Mouse (Mus musculus): ENCODE results near the gene 4931422A03Rik. TPM values are rescaled to one million over a fixed set of nuclear protein-coding genes. Genes with fewer than 3 reads are reported as not detected.

The 4931422A03Rik gene
- polyA plus RNA-seq, 1 experiment from 2014 or later: 2.3 TPM

DNA sequence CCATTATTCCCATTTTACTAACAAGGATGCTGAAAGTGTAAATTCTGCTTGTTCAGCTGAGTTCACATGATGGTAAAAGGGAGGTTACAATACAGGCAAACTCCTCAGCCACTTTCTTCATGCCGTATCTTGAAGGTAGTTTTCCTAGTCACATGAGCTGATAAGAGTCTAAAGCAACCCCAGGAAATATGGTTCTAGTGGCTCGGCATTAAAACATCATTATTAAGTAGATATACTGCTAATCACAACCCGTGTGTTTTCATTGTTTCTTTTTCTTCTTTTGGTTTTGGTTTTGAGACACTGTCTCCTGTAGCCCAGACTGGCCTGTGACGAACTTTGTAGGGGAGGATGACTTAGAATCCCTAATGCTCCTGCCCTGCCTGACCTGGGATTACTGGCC, 60.0 kb downstream of the 4931422A03Rik start:
- Histone ChIP-seq H3K36me3 (ENCODE audit: control insufficient read depth, insufficient read depth, low read length) (no peaks in the 10 kb centered on the region), H3K4me2 (ENCODE audit: low read length) (no peak overlapping the region)

DNA sequence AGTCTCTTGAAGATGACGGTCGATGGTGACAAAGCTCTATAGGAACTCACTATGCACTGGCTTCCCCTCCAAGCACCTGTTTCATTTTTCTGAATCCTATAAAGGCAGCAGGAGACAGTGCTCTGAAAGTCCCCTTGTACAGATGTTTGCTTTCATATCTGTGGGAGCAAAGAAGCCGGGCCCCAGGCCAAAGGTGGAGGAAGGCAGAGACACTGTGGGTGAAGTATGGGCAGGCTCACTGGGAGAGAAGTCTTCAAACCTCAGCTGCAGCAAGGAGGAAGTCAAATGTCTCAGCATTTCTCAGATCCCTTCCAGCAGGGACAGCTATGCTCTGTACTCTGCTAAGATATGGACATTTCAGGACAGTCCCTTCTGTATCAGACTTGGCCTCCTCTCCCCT, 62.8 kb downstream of the 4931422A03Rik start:
- H3K4me2 ChIP-seq (ENCODE audit: low read length): no peak overlapping the region
- H3K36me3 ChIP-seq (ENCODE audit: control insufficient read depth, insufficient read depth, low read length): no peaks in the 10 kb centered on the region
- no peak overlapping the region for H3K9ac ChIP-seq (ENCODE audit: low read depth, low read length)
- H3K27ac ChIP-seq (ENCODE audit: low read depth, low read length): no peak overlapping the region
- 92% methylated on average over 3 of the region's 3 CpGs for WGBS
- H3K9me3 ChIP-seq (ENCODE audit: control insufficient read depth, low read length): no peaks in the 10 kb centered on the region
- H3K4me1 ChIP-seq (ENCODE audit: control insufficient read depth, insufficient read depth, low read depth, low read length): peaks cover 7% of the 10 kb centered on the region
- ATAC-seq: no peak
- no peaks in the 10 kb centered on the region; the same call in 1 of the 2 replicates for H3K27me3 ChIP-seq (replicated peaks; ENCODE audit: control insufficient read depth, insufficient read depth, low read length)
- no peak overlapping the region for H3K4me3 ChIP-seq (ENCODE audit: low read length)

More for the DNA sequence above, 60.0 kb downstream of the 4931422A03Rik start:
- Histone ChIP-seq H3K27ac (ENCODE audit: low read depth, low read length) (no peak overlapping the region), H3K9ac (ENCODE audit: low read depth, low read length) (no peak overlapping the region), H3K4me3 (ENCODE audit: low read length) (no peak overlapping the region), H3K27me3 (replicated peaks; ENCODE audit: control insufficient read depth, insufficient read depth, low read length) (no peaks in the 10 kb centered on the region; the same call in 1 of the 2 replicates), H3K4me1 (ENCODE audit: control insufficient read depth, insufficient read depth, low read depth, low read length) (peaks cover 12% of the 10 kb centered on the region), H3K9me3 (ENCODE audit: control insufficient read depth, low read length) (no peaks in the 10 kb centered on the region)
- WGBS: 82% methylated on average over 4 of the region's 4 CpGs
- no peak for ATAC-seq

- 52% methylated on average over 4 of the region's 4 CpGs for WGBS
- ATAC-seq: no peak
Measured at GRCm38 (mm10) chr2:103962349-103962748, 65.8 kb downstream of the 4931422A03Rik start.

GRCm38 (mm10) chr2:103959574-103959973, 68.6 kb downstream of the 4931422A03Rik start:
- no peaks in the 10 kb centered on the region for H3K36me3 ChIP-seq (ENCODE audit: control insufficient read depth, insufficient read depth, low read length)
- no peaks in the 10 kb centered on the region for H3K9me3 ChIP-seq (ENCODE audit: control insufficient read depth, low read length)
- no peak for ATAC-seq
- H3K27ac ChIP-seq (ENCODE audit: low read depth, low read length): no peak overlapping the region
- no peak overlapping the region for H3K4me2 ChIP-seq (ENCODE audit: low read length)
- no peak overlapping the region for H3K9ac ChIP-seq (ENCODE audit: low read depth, low read length)
- H3K27me3 ChIP-seq (replicated peaks; ENCODE audit: control insufficient read depth, insufficient read depth, low read length): no peaks in the 10 kb centered on the region
- WGBS: 90% methylated on average over 6 of the region's 6 CpGs
- H3K4me3 ChIP-seq (ENCODE audit: low read length): no peak overlapping the region
- H3K4me1 ChIP-seq (ENCODE audit: control insufficient read depth, insufficient read depth, low read depth, low read length): no peaks in the 10 kb centered on the region

More at GRCm38 (mm10) chr2:103962349-103962748, 65.8 kb downstream of the 4931422A03Rik start:
- Histone ChIP-seq H3K27me3 (replicated peaks; ENCODE audit: control insufficient read depth, insufficient read depth, low read length) (no peaks in the 10 kb centered on the region; the same call in 1 of the 2 replicates), H3K4me3 (ENCODE audit: low read length) (no peak overlapping the region), H3K27ac (ENCODE audit: low read depth, low read length) (no peak overlapping the region), H3K4me2 (ENCODE audit: low read length) (no peak overlapping the region), H3K4me1 (ENCODE audit: control insufficient read depth, insufficient read depth, low read depth, low read length) (no peaks in the 10 kb centered on the region), H3K36me3 (ENCODE audit: control insufficient read depth, insufficient read depth, low read length) (no peaks in the 10 kb centered on the region), H3K9ac (ENCODE audit: low read depth, low read length) (no peak overlapping the region), H3K9me3 (ENCODE audit: control insufficient read depth, low read length) (no peaks in the 10 kb centered on the region)

- Histone ChIP-seq H3K9ac (ENCODE audit: low read depth, low read length) (no peak overlapping the region), H3K4me2 (ENCODE audit: low read length) (no peak overlapping the region), H3K36me3 (ENCODE audit: control insufficient read depth, insufficient read depth, low read length) (no peaks in the 10 kb centered on the region), H3K4me1 (ENCODE audit: control insufficient read depth, insufficient read depth, low read depth, low read length) (no peaks in the 10 kb centered on the region), H3K4me3 (ENCODE audit: low read length) (no peak overlapping the region), H3K9me3 (ENCODE audit: control insufficient read depth, low read length) (no peaks in the 10 kb centered on the region), H3K27me3 (replicated peaks; ENCODE audit: control insufficient read depth, insufficient read depth, low read length) (no peaks in the 10 kb centered on the region), H3K27ac (ENCODE audit: low read depth, low read length) (no peak overlapping the region)
- 93% methylated on average over 5 of the region's 5 CpGs for WGBS
- no peak for ATAC-seq
Measured at GRCm38 (mm10) chr2:103959066-103959465, 69.1 kb downstream of the 4931422A03Rik start.

DNA sequence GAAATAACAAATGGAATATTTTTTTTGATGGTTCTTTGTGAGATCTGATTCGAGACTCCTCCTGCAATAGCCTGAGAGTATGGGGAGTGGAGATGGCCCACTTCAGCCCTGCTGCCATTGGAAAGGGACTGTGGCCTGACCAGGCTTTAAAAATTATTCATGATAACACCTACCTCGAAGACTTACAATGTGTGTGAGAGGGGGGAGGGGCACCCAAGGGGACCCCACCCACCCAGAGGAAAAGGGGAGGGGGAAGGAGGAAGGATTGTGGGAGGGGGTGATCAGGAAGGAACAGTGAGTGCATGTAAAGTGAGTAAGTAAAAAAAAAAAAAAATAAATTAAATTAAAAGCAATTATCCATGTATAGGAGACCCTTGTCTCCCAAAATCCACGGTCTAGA, 69.5 kb downstream of the 4931422A03Rik start:
- ATAC-seq: no peak
- no peaks in the 10 kb centered on the region for H3K27me3 ChIP-seq (replicated peaks; ENCODE audit: control insufficient read depth, insufficient read depth, low read length)
- no peak overlapping the region for H3K27ac ChIP-seq (ENCODE audit: low read depth, low read length)
- no peak overlapping the region for H3K4me3 ChIP-seq (ENCODE audit: low read length)
- no peak overlapping the region for H3K9ac ChIP-seq (ENCODE audit: low read depth, low read length)
- no peaks in the 10 kb centered on the region for H3K9me3 ChIP-seq (ENCODE audit: control insufficient read depth, low read length)
- 75% methylated on average over 3 of the region's 3 CpGs for WGBS
- H3K4me1 ChIP-seq (ENCODE audit: control insufficient read depth, insufficient read depth, low read depth, low read length): no peaks in the 10 kb centered on the region
- H3K36me3 ChIP-seq (ENCODE audit: control insufficient read depth, insufficient read depth, low read length): no peaks in the 10 kb centered on the region
- no peak overlapping the region for H3K4me2 ChIP-seq (ENCODE audit: low read length)

GRCm38 (mm10) chr2:103957649-103958546, 70.3 kb downstream of the 4931422A03Rik start, which contains the start of gene Lmo2:
Gene Lmo2, plus strand, starts transcription at chr2:103957986.
- Histone ChIP-seq H3K9me3 (ENCODE audit: control insufficient read depth, low read length) (no peaks in the 10 kb centered on the region), H3K4me1 (ENCODE audit: control insufficient read depth, insufficient read depth, low read depth, low read length) (no peaks in the 10 kb centered on the region), H3K27ac (ENCODE audit: low read depth, low read length) (no peak within 1 kb of the TSS), H3K36me3 (ENCODE audit: control insufficient read depth, insufficient read depth, low read length) (no peaks in the 10 kb centered on the region), H3K4me3 (ENCODE audit: low read length) (no peak within 1 kb of the TSS), H3K9ac (ENCODE audit: low read depth, low read length) (no peak within 1 kb of the TSS), H3K27me3 (replicated peaks; ENCODE audit: control insufficient read depth, insufficient read depth, low read length) (no peaks in the 10 kb centered on the region), H3K4me2 (ENCODE audit: low read length) (no peak within 1 kb of the TSS)
- ATAC-seq: no peak
- 77% methylated on average over 10 of the region's 10 CpGs for WGBS

GRCm38 (mm10) chr2:103956867-103957266, 71.3 kb downstream of the 4931422A03Rik start:
- Histone ChIP-seq H3K4me3 (ENCODE audit: low read length) (no peak overlapping the region), H3K27me3 (replicated peaks; ENCODE audit: control insufficient read depth, insufficient read depth, low read length) (no peaks in the 10 kb centered on the region), H3K9ac (ENCODE audit: low read depth, low read length) (no peak overlapping the region), H3K4me1 (ENCODE audit: control insufficient read depth, insufficient read depth, low read depth, low read length) (no peaks in the 10 kb centered on the region), H3K27ac (ENCODE audit: low read depth, low read length) (no peak overlapping the region), H3K36me3 (ENCODE audit: control insufficient read depth, insufficient read depth, low read length) (no peaks in the 10 kb centered on the region), H3K4me2 (ENCODE audit: low read length) (no peak overlapping the region), H3K9me3 (ENCODE audit: control insufficient read depth, low read length) (no peaks in the 10 kb centered on the region)
- 86% methylated on average over 6 of the region's 6 CpGs for WGBS
- no peak for ATAC-seq

DNA sequence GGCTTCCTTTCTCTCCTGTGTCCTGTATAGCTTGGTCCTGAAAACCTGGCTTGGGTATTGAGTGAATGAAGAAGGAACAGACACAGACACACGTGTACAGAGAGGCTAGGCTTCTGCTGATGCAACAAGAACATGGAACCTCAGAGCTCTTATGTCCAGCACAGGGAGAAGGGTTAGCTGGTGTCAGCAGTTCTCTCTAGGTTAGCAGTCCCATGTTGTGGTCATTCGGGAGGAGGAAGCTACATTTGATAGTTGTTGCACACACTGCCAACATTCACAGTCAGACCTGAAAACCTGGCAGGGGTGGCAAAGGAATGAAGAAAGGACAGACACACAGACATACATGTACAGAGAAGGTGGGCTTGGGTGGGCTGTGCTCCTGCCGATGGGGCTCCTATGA, 72.4 kb downstream of the 4931422A03Rik start:
- H3K4me2 ChIP-seq (ENCODE audit: low read length): no peak overlapping the region
- no peak for ATAC-seq

More for the DNA sequence above, 72.4 kb downstream of the 4931422A03Rik start:
- Histone ChIP-seq H3K9me3 (ENCODE audit: control insufficient read depth, low read length) (no peaks in the 10 kb centered on the region), H3K9ac (ENCODE audit: low read depth, low read length) (no peak overlapping the region), H3K27me3 (replicated peaks; ENCODE audit: control insufficient read depth, insufficient read depth, low read length) (no peaks in the 10 kb centered on the region), H3K36me3 (ENCODE audit: control insufficient read depth, insufficient read depth, low read length) (no peaks in the 10 kb centered on the region), H3K27ac (ENCODE audit: low read depth, low read length) (no peak overlapping the region), H3K4me3 (ENCODE audit: low read length) (no peak overlapping the region), H3K4me1 (ENCODE audit: control insufficient read depth, insufficient read depth, low read depth, low read length) (no peaks in the 10 kb centered on the region)
- 83% methylated on average over 3 of the region's 3 CpGs for WGBS
